Mouse (Mus musculus) embryo, embryonic 11.5 days (tissue): ENCODE results near the gene Gm28845.

ENCODE experiments used
- DNase-seq: peaks from one replicate; pipeline ENCODE4 v3.0.0-alpha.2; 2012; ENCODE audit warnings: low read depth, low spot score

Gm28845 gene

DNA sequence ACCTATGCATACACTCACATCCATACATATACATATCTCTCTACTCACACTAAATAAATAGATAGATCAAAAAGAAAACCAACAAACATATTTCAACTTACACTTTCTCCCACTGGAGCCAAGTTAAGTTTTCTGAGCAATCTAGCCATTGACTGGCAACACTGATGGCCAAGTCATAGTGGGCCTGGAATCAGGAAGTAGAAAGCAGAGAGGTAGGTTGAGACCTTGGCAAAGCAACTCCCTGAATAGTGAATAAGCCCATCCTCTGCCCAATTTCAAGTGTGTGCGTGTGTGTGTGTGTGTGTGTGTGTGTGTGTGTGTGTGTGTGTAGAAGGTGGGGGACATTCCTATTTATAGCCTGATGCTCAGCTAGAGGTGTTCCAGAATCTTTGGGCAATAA is at the start of gene Gm28845:
TSS of gene Gm28845 (minus strand) at position 121 of the 400 bp plus-strand sequence.
- no peak for DNase-seq

DNA sequence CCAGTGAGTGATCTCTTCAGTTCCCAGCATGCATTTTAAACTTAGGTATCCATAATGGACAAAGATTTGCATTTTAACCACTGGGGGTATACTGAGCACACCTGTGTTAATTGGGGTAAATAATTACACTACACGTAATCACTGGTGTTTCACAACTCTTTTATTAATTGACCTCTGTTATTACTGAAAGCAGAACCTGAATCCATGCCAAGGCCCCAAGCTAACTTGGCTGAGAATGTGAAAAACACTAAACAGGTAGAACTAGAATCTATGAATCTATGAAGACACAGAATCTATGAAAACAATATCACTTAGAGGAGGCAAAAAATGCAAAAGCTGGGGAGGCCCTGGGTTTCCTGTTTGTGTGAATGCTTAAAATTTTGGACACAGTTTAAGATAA is 48.1 kb upstream of the Gm28845 start:
- DNase-seq, result no peak

DNA sequence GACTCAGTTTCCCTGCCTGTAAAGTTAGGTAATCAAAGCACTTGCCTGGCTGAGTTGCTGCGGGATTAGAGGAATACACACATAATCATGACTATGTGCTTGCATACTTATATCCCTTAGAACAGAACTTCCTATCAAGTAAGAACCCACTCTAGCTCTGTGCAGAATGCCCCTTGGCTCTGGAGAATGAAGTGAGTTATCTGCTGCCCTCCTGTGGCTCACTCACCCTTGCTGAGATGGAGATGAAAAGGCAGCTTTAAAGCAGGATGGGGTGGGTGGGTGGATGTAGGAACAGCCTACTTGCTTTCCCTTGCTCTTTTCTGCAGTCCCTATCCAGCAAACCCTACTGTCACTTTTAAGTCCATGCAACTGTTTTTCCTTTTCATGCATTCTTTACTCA is 42.9 kb upstream of the Gm28845 start:
- DNase-seq, result no peak

DNA sequence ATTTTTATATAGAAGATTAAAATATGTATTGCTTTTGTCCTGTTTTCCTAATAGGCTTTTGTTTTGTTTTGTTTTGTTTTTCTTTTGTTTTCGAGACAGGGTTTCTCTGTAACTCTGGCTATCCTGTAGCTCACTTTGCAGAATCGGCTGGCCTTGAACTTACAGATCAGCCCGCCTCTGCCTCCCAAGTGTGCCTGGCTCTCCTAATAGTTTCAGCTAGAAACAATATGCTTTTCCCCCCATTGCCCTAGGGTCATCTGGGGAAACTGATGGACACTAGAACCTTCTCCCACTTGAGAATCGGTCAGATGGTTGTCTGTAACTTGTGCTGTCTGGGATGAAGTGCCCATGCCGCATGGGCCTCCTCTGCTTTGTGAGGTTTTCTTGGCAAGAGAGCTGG is 36.8 kb upstream of the Gm28845 start:
- no peak for DNase-seq

DNA sequence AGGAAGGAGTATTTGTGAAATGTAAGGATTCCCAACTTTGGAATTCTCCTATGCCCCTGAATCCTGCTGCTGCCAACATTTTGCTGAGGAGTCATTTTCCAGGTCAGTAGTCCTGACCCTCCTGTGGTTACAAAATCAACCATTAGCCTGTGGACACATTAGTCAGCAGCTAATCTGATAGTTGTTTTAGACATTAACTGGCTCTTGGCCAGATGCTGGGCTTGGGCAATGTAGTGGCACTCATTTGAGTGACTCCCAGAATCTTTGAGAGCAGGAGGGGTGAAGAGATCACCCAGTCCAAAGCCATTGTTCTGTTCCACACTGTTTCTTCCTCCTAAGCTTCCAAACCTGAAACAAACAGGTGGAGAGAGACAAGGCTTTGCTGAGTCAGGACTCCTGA is 35.5 kb upstream of the Gm28845 start:
- no peak for DNase-seq

DNA sequence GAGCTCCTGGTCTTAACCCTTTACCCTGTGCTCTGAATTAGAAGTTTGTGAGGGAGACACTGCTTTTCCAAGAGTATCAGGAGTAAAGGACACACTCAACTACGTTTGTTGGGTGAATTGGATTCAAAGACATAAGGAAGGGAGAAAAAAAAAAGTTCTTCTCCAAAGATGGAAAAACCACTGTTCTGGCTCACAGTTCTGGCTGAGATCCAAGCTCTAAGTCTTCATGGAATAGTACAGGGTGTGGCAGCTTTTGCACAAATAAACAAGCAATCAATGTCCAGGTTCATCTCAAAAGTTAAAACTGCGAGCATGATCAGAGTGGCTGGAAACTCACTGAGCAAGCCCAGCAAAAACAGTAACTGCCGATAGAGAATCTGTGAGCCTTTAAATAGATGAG is 28.6 kb upstream of the Gm28845 start:
- DNase-seq, result no peak

DNA sequence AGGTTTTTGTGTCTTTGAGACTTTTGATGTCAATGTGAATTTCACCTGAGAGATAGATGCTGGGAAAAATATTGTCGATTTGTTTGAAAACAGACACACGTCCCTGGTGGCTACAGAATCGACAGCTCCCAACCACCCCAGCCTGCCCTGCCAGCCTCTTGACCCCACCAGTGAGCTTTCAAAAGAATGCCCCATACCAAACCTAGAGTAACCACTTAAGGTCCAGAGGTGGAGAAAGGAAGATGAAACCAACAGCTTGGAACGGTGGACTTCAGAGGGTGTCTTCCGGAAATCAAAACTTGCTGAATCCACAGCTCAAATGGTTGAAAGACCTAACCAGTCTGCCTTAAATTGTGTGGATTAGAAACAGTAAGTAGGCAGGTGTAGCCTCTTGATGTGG is 28.0 kb upstream of the Gm28845 start:
- DNase-seq, result no peak

DNA sequence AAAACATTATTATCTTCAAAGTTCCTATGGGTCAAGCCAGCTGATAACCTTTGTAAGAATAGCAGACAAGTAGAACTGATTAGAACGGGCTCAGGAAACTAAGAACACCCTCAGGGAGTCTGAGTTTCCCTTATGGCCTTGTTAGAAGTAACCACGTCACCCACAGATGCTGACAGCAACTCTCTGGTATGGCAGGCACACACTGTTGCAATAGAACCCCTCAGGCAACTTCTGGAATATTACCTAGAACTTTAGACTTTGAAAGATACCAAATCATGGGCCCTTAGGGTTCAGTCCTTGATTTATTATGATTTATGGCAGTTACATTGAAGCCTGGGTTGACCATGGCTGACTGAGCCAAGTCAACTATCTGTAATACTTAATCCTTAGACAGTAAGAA is 27.2 kb upstream of the Gm28845 start:
- DNase-seq, result no peak

DNA sequence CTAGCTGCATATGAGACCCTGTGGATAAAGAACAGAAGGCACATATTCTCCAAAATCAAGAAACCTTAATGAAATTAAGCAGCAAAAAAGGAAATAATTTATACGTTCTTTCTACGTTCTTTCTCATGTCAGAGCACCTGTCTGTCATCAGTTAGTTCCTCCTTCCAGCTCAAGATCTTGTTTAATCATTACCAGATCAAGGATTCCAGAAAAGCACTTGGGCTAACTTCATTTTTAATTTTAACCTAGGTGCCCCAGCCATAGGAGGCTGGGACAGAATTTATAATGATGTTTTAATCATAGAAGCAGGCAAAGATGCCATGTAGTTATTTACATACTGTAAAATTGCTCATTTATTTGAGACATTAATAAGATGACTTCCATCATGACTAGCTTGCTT is 25.4 kb upstream of the Gm28845 start:
- no peak for DNase-seq

DNA sequence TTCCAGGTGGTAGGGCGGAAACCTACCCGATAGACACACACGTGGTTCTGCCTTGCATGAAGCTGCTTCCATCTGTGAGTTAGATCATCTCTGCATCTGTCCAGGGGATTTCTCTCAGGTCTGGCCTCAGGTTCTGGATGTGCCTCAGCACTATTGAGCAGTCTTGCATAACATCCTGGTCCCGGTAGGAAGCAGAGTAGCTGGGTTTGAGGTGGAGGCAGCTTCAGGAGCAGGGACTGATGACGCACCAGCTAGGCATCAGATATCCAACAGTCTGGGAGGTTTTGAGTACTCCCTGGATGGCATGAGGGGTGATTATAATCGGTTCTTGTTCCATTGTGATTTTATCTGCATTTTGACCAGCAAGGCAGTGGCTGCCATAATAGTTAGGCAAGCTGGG is 18.2 kb upstream of the Gm28845 start:
- DNase-seq, result no peak

DNA sequence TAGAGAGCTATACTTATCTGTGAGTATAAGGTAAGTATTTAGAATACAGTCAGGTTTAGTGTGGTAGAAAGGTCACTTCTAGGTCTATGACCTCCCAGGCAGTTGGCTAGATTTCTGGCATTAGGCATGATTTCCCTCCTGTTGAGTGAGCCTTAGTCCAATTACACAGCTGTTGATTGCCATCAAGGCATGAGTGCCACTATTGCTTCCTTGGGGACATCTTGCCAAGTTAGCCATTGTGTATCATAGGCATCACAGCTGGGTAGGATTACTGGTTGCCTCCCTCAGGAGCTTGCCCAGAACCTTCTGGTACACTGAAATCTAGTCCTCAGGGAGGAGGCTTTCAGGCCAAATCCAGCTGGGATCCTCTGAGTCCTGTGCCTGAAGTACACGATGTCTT is 13.5 kb upstream of the Gm28845 start:
- no peak for DNase-seq

DNA sequence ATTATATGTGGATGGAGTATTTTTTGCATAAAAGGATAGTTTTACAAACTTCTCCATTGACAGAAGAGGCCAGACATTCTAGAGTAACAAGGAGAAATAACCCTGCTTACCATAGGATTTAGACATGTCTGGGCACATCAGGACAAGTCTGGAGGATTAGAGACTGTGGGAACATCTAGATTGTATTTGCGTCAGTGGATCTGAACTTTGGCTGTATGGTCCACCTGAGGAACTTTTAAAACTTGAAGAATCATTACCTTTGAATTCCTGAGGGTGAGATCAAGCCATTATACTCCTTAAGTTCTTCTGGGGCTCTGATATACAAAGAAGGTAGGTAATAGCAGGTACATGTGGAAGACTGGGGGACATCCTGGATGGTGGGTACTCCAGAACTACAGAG is 12.3 kb upstream of the Gm28845 start:
- DNase-seq, result no peak

DNA sequence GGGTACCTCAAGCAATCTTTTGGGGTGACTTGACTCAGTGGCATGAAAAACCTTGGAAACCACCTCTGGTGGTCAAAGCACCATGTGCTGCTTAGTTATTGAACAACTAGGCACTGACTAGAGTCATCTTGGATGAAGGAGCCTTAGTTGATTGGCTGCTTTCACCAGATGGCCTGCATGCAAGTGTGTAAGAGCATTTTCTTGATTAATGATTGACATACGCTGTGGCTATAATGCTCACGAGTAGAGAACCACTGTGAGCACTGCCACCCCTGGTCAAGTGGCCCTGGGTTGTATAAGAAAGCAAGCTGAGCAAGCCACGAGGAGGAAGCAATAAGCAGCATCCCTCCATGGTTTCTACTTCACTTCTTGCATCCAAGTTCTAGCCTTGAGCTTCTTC is 10.9 kb upstream of the Gm28845 start:
- no peak for DNase-seq

DNA sequence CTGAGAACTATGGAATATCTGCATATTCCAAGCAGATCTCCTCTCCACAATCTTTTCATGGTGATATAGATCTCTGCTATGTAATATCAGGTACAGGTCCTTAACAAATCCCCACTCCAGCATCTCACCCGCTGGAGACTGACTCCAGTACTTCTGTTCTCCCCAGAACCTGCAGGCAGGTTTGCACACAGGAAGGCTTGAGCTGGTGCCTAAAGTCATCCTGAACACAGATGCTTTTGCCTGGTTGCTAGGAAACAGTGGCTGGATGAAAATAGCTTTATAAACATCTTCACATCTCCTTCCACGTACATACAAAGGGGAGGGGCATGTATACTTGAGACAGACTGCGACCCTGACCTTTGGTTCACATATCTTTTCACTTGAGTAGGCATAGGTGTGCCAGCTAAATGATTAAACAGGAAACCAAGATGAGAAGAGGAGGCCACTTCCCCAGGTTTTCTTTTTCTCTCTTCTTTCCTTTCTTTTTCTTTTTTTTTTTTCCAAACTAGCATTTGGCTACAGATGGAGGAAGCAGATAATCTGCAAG is 10.3 kb upstream of the Gm28845 start:
- no peak for DNase-seq

DNA sequence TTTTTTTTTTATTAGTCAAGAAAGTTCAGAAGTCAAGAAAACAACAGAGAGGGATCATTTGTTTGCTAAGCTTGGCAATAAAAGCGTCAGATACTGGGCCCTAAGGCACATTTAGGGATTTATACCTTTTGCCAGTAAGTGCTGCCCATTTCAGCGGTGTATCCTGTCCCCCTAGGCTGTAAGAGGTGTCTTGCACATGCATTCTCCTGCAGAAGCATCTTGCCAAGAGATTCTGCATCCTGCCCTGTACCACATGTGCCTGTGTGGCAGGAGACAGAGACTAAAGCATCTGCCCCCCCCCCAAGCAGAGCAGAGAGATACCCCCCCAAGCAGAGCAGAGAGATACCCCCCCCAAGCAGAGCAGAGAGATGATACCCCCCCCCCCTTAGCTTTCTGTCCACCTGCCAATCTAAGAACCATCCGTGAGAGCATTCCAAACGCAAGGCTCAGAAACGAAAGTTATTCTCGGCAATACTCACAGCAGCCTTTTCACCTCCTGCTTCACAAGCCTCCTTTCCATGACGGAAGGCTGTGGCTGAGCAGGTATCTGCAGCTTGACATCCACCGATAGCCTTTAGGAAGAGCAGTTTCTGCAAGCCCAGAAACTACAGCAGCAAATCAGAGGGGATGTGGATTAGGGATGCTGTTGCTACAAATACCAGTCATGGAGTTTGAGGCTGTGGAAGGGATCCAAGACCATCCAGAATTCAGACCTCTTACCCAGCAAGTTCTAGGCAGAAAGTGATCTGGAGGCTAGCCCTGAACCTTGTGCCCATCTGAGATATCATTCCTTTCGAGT is 3.4 kb upstream of the Gm28845 start, which contains the start of gene D630023F18Rik:
TSS of gene D630023F18Rik (minus strand) at position 641 of the 799 bp plus-strand sequence.
- no peak for DNase-seq

DNA sequence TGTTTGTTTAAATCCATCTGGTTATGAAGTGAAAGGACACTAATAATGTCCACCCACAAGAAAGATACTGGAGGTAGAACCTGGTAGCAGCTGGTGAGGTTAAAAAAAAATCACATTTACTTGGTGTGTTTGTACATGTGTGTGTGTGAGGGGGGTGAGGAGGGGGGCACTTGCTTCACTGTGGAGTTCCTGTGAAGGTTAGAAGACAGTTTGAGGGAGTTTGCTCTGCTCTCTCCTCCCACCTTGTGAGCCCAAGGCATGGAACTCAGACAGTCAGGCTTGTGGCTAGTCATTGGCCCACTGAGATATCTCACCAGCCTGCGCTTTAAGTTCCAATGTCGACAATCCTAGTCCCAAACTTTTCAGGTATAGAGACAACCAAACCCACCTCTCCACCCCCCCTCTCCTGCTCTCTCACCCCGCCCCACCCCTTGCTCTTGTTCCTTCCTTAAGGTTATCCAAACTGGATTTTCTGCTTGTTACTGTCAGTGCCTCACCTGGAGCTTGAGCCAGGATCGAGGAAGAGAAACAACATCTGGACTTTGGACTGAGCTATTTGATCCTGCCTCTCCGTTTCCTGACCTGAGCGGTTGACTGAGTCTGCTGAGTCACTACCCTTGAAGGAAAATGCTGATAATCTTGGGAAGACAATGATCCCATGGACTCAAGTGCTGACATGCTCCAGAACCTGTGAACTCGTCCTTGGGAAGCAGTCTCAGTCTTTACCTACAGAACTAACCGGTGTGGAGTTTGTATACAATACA is 1.0 kb downstream of the Gm28845 start:
- DNase-seq, result no peak

DNA sequence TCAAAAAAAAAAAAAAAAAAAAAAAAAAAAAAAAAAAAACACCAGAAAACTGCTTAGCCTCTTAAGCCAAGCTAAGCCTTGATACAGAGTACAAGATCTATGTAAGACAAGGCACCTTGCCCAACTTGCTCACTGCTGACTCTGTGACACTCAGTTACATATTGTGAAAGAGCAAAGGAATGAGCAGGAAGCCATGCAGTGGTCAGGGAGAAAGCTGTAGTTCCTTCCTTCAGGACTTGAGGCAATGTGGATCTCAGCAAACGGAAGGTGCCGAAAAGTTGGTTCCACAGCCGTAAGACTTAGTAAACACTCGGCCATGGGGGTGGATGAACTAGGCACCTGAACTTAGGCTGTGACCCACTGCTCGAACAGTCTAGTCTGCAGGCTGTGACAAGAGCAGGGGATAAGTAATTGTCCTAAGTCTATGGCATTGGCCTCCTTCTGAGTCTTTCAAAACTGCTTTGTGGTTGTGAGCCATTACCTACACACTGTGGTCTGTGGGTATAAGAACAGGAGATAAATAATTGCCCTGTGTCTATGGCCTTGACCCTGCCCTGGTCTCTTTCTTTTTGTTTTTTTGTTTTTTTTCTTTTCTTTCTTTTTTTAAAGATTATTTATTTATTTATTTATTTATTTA is 5.7 kb downstream of the Gm28845 start:
- no peak for DNase-seq

DNA sequence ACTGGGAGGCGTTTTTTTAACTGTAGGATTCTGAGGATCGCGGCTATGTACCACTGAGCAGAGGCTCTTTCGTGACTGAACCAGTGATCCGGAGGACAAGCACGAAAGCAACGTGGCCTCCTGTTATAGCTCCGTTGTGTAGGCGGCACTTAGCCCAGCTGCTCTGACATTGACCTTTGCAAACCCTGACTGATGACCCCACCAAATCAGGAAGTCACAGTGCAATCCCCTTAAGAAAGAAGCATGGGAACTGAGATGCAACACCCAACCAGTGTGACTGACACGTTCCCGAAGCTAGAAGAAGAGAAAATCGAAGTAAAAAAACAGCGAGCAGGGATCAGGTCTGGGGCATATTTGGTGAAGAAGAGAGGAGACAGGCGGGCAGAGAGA is 6.6 kb downstream of the Gm28845 start:
- no peak for DNase-seq

DNA sequence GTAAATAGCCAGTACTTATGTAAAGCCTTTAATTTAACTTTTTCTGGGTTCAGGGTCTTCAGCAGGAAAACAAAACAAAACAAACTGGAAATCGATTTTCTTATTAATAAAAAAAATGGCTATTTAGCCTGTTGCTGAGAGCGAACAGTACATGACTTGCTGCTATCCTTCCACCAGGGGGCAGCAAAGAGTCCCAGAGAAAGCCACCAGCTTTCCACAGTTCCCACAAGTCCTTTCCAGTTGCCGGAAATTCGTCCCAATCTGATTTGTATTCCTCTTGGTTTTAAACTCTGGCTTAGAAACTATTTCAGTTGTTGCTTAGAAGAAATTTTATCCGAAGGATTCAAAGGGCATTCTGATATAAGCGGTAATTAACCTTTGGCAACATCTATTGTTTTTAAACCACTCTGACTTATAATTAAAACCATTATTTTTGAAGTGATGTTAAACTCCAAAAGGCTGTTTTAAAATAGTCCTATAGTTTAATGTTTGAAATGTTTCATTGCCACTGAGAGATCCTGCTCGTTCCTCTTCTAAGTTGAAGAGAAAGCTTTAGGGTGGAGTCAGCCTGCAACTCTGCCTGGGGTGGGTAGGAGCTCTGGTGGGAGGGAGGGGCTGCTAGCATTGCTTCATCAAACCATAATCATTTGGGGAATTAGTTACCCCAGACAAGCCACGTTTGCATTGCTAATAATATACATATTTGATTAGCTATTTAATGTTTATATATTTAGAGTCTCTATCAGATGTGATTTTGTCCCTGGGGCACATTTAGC is 7.1 kb downstream of the Gm28845 start:
- peak; percentile 77 for DNase-seq

DNA sequence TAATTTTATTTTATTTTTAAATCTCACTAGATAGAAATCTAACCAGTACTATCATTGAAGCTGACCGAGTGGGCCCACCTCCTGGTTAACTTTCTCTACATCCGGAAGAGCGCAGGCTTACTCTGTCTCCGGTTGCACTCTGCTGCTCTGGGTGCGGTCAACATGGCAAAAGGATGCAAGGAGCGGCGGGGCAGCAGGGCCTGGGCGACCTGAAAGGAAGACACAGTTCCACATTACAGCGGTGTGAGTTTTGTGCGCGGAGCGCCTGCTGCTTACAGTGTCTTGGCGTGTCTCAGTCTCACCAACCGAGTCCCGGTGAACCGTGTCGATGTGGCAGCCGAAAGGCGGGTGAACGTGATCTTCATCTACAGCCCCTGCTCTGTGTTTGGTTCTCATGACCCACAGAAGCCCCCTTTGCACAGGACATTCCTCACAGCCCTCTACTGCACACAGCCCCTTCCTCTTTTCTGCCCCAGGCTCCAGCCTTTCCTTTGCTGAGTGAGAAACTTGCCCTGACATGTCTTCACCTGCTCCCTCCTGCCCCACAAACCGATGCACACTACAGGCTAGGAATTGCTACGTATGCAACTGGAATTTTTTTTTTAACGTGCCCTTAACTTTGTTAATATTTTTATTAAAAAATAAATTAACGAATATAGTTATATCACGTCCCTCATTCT is 9.5 kb downstream of the Gm28845 start:
- DNase-seq, result no peak

DNA sequence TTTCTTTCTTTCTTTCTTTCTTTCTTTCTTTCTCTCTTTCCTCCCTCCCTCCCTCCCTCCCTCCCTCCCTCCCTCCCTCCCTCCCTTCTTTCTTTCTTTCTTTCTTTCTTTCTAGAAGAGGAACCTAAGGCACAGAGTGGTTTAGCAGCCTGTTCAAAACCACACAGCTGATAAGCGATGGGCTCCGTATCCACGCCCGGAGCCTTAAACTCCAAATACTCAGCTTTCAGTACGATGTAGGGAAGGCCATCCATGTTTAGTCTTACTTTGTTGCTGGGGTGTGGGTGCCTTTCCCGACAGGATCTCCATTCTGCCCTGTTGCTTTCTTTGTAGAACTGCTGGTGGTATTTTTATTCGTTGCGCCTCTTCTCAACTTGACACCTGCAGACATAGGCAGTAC is 10.2 kb downstream of the Gm28845 start:
- DNase-seq, result no peak
